Mouse (Mus musculus) thymus, adult 2 months (tissue): ENCODE measurements around the gene 4930519G04Rik.

Experiments
- CTCF ChIP-seq: fragments of 200-500 bp; IDR thresholded peaks from 2 replicates; pipeline ENCODE4 v1.5.1; 2012; ENCODE audit warnings: mild to moderate bottlenecking, control low read depth, low read length, moderate library complexity, borderline replicate concordance; ENCODE audit not compliant: control insufficient read depth, poor library complexity, insufficient read depth; ENCODE audit errors: extremely low read depth
- POLR2A ChIP-seq: fragments of 200-500 bp; IDR thresholded peaks from 2 replicates; pipeline ENCODE4 v1.6.1; 2012; ENCODE audit warnings: mild to moderate bottlenecking, low read length, control low read depth, moderate library complexity; ENCODE audit not compliant: control insufficient read depth, poor library complexity, insufficient read depth; ENCODE audit errors: extremely low read depth

DNA sequence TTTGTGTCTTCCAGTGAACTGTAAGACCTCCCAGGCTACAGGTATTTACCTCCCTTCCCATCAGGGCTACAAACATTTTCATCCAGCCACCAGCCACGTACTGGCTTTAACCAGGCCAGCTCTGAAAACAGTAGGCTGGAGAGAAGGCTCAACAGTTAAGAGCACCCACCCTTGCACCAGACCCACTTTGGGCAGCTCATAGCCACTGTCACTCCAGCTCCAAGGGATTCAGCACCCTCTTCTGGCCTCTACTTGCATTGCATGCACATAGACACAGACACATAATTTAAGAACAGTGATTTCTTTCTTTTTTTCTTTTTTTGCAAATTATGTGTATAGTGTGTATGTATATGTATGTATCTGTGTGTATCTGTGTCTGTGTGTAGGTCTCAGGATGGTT, 48.9 kb downstream of the 4930519G04Rik start:
- TF ChIP-seq POLR2A (no peak), CTCF (no peak)
